ENCODE assay signal across 8 mouse cellular contexts in the genomic region with DNA sequence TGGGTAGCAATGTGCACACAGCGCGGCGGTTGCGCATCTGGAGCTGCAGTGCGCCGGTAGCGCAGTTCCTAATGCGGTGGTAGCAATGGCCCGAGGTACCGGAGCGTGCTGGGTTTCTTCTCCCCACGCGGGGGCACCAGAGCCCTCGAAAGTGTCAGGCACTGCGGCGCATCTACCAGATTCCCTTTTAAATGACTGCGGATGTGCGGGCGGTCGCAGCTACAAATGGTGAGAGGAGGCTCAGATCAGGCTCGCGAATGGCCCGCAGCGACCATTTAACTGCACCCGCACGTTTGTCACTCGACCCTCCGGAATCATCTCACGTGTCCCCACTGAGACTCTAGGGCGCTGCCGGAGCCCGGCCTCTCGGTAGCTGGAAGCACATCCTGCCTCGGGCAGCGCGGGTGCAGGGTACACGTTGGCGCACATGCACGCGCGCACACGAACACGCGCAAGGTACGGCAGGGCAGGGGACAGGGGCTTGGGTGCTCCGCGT. TPM values are rescaled to one million over a fixed set of nuclear protein-coding genes. Genes with fewer than 3 reads are reported as not detected.
DNase-seq lines count a peak whose midpoint lies in the region; ATAC-seq and TF ChIP-seq lines count a peak whose summit lies in the region.

TSS of gene Ntrk2 (plus strand) at position 173 of the 496 bp plus-strand sequence.

- H3K36me3 ChIP-seq in hindbrain, embryonic 16.5 days (ENCODE audit: control insufficient read depth, insufficient read depth, low read length): no peaks in the 10 kb centered on the region

- no peaks in the 10 kb centered on the region for H3K9me3 ChIP-seq in hindbrain, embryonic 16.5 days (ENCODE audit: control insufficient read depth, low read length)

- peak within 1 kb of the TSS; percentile 80 for H3K4me2 ChIP-seq in hindbrain, embryonic 16.5 days (ENCODE audit: low read length)

- ATAC-seq in hindbrain, embryonic 16.5 days: peak; percentile 88
- no peak for ATAC-seq in inflammation-experienced regulatory T-cells, adult 6 months

- H3K27me3 ChIP-seq in hindbrain, embryonic 16.5 days (replicated peaks; ENCODE audit: control insufficient read depth, insufficient read depth, low read length): no peaks in the 10 kb centered on the region

- TF ChIP-seq CTCF in cortical plate, adult 2 months (IDR thresholded peaks at IDR 0.05; ENCODE audit: extremely low read depth, insufficient read depth, low read length): peak; percentile 69

- WGBS in hindbrain, embryonic 16.5 days: under 1% methylated on average over 43 of the region's 47 CpGs

- no peaks in the 10 kb centered on the region for H3K4me1 ChIP-seq in cortical plate, adult 2 months (ENCODE audit: control insufficient read depth, insufficient read depth, low read length)
- peaks cover 14% of the 10 kb centered on the region for H3K4me1 ChIP-seq in hindbrain, embryonic 16.5 days (ENCODE audit: control insufficient read depth, insufficient read depth, low read depth, low read length)

- peak; percentile 63 to 91 for DNase-seq in adrenal gland, adult (ENCODE audit: inconsistent age in 2 of 2, low spot score in 1 of 2)
- peak; percentile 83 for DNase-seq in gastrocnemius, postnatal 10 days
- peak; percentile 90 to 92 for DNase-seq in layer of hippocampus, postnatal 36 days
- peak; percentile 87 for DNase-seq in lung, postnatal 10 days
- peak; percentile 93 to 96 for DNase-seq in right cerebral cortex, adult 2 months (ENCODE audit: low spot score in 2 of 2)

- peak within 1 kb of the TSS; percentile 89 for H3K4me3 ChIP-seq in cortical plate, adult 2 months (ENCODE audit: insufficient read depth, low read length)
- peak within 1 kb of the TSS; percentile 84 for H3K4me3 ChIP-seq in hindbrain, embryonic 16.5 days (ENCODE audit: low read length)

- H3K27ac ChIP-seq in cortical plate, adult 2 months (ENCODE audit: insufficient read depth, low read length): peak within 1 kb of the TSS; percentile 98
- peak within 1 kb of the TSS; percentile 98 for H3K27ac ChIP-seq in hindbrain, embryonic 16.5 days (ENCODE audit: low read depth, low read length)

- H3K9ac ChIP-seq in hindbrain, embryonic 16.5 days (ENCODE audit: low read depth, low read length): peak within 1 kb of the TSS; percentile 97

- TF ChIP-seq POLR2A in cortical plate, adult 2 months (IDR thresholded peaks at IDR 0.05; ENCODE audit: extremely low read depth, insufficient read depth, low read length): peak; percentile 42; the same call in 1 of the 2 replicates

RNA-seq across cellular contexts. Expression of gene Ntrk2, which starts in this region (rescaled TPM):
- polyA plus RNA-seq in cortical plate, adult 2 months (2012; rRNA removed): 200 and 214 TPM in 2 replicates
- total RNA-seq in gastrocnemius, postnatal 10 days (2021): 10 to 100 TPM; 13.0 to 15.1 TPM
- polyA plus RNA-seq in hindbrain, embryonic 16.5 days (2015; fragmentation: Nextera tagmentation; extraction: Ambion mirVana): 137 and 146 TPM in 2 replicates
- total RNA-seq in layer of hippocampus, postnatal 36 days (2021): 100 to 1,000 TPM; 321 to 331 TPM
- polyA plus RNA-seq in inflammation-experienced regulatory T-cells, adult 6 months (2017; shearing (Covaris generic)): under 1 TPM in 1 of 3 experiments, not detected in 2; 0.07 TPM

Comparison
In these comparisons a context has a peak if more than half of its experiments do, and no peak if none do; other contexts are left out.
1. RNA of gene Ntrk2 (total RNA-seq): 321 to 331 TPM in layer of hippocampus, postnatal 36 days; 13.0 to 15.1 TPM in gastrocnemius, postnatal 10 days; every median in the first group is over 10 times any median in the second.
2. RNA of gene Ntrk2 (polyA plus RNA-seq): 200 to 214 TPM in cortical plate, adult 2 months and 137 to 146 TPM in hindbrain, embryonic 16.5 days; 0.07 TPM in inflammation-experienced regulatory T-cells, adult 6 months; every median in the first group is over 100 times any median in the second.
3. Peak in every context shown above with its lines, with median percentiles within 50 percentile points of each other: DNase-seq.